Mouse (Mus musculus) kidney, postnatal 25 days (tissue): ENCODE measurements around the gene Tlcd1.
A peak's percentile ranks its signal among the peaks of the same experiment; 100 is the strongest.

ENCODE experiments used
- DNase-seq, 2 experiments: peaks; one replicate each; pipeline ENCODE4 v3.0.0; 2021; ENCODE audit warnings: mixed read lengths in 2 of 2

The Tlcd1 gene

GRCm38 (mm10) chr11:78161968-78162367 lies 14.5 kb upstream of the Tlcd1 start:
- DNase-seq, result peak in 1 of 2 experiments; percentile 51

- peak; percentile 64 to 79 for DNase-seq
These were observed 14.0 kb upstream of the Tlcd1 start for GRCm38 (mm10) chr11:78162504-78162903.

GRCm38 (mm10) chr11:78163045-78163444 lies 13.5 kb upstream of the Tlcd1 start:
- no peak for DNase-seq

GRCm38 (mm10) chr11:78163681-78164603 lies 12.6 kb upstream of the Tlcd1 start:
- DNase-seq, result peak; percentile 78 to 89

- DNase-seq, result no peak
These were observed 11.9 kb upstream of the Tlcd1 start for GRCm38 (mm10) chr11:78164604-78164923.

- DNase-seq, result peak; percentile 94
These were observed 11.4 kb upstream of the Tlcd1 start, which contains the start of gene Traf4 for GRCm38 (mm10) chr11:78164924-78165760. Traf4 (minus strand) TSS chr11:78165589.

- peak; percentile 81 to 92 for DNase-seq
These were observed 10.8 kb upstream of the Tlcd1 start for GRCm38 (mm10) chr11:78165761-78166109.

GRCm38 (mm10) chr11:78166161-78166560 lies 10.3 kb upstream of the Tlcd1 start:
- DNase-seq, result no peak

- no peak for DNase-seq
These were observed 9.9 kb upstream of the Tlcd1 start for GRCm38 (mm10) chr11:78166640-78167039.

GRCm38 (mm10) chr11:78167257-78167959 lies 9.1 kb upstream of the Tlcd1 start:
- no peak for DNase-seq

GRCm38 (mm10) chr11:78168541-78169468 lies 7.7 kb upstream of the Tlcd1 start:
- DNase-seq, result peak; percentile 43 to 63

- DNase-seq, result peak; percentile 43 to 80
These were observed 6.2 kb upstream of the Tlcd1 start for GRCm38 (mm10) chr11:78170306-78170705.

GRCm38 (mm10) chr11:78171328-78171727 lies 5.2 kb upstream of the Tlcd1 start:
- no peak for DNase-seq

GRCm38 (mm10) chr11:78172034-78172747 lies 4.3 kb upstream of the Tlcd1 start:
- DNase-seq, result no peak

- peak in 1 of 2 experiments; percentile 50 for DNase-seq
These were observed 3.6 kb upstream of the Tlcd1 start for GRCm38 (mm10) chr11:78172748-78173383.

GRCm38 (mm10) chr11:78174506-78174905 lies 2.0 kb upstream of the Tlcd1 start:
- DNase-seq, result no peak

- DNase-seq, result no peak
These were observed 625 bp upstream of the Tlcd1 start for GRCm38 (mm10) chr11:78175771-78176401.

- DNase-seq, result peak in 1 of 2 experiments; percentile 45
These were observed 407 bp downstream of the Tlcd1 start for GRCm38 (mm10) chr11:78176905-78177331.

- peak; percentile 89 to 95 for DNase-seq
These were observed 926 bp downstream of the Tlcd1 start for GRCm38 (mm10) chr11:78177437-78177836.
